Mouse (Mus musculus) lung, embryonic 16.5 days (tissue): Measurements from ENCODE around the gene Heatr5a. TPM values are rescaled to one million over a fixed set of nuclear protein-coding genes. Genes with fewer than 3 reads are reported as not detected.

Experiments used
- polyA plus RNA-seq: library from polyadenylated mRNA; unstranded; fragments of >200 nt; fragmentation: Nextera tagmentation; extraction: Ambion mirVana; gene quantifications from 2 replicates; pipeline ENCODE4 v1.2.1, GENCODE M21; 2015

Heatr5a gene
- polyA plus RNA-seq, 1 experiment from 2014 or later: 14.9 TPM

Other genes starting within 250 kb of the Heatr5a start
- gene Hectd1, start 141.8 kb downstream of the Heatr5a start, polyA plus RNA-seq: 36.0 and 38.0 TPM in 2 replicates
- 24.4 and 25.7 TPM in 2 replicates for gene Dtd2, start 35.2 kb upstream of the Heatr5a start, polyA plus RNA-seq
- not detected in 2 replicates for gene Gpr33, start 56.7 kb upstream of the Heatr5a start, polyA plus RNA-seq
- gene Nubpl, start 126.4 kb upstream of the Heatr5a start, polyA plus RNA-seq: 11.3 and 14.1 TPM in 2 replicates